Mouse (Mus musculus): ENCODE results near the gene Cacnb1.

The Cacnb1 gene

DNA sequence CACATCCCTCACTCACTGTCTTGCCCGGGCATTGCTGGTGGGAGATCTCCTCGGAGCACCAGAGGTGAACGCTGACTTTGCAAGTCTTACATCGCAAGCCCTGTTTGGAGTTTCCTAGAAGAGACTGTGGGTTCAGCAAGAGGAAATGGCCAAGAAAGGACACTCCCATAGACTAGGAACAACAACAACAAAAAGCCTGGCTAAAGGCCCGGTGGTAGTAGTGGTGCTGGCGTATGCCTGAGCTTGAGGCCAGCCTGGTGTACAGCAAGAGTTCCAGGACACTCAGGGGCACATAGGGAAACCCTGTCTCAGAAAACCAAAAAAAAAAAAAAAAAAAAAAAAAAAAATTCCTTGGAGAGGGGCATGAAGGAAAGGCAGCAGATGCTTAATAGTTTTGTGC, 19.9 kb upstream of the Cacnb1 start:
- peak in 1 of 2 experiments; percentile 52 for DNase-seq (ENCODE audit: inconsistent age in 2 of 2, low spot score in 1 of 2)

- peak in 1 of 2 experiments; percentile 37 for DNase-seq (ENCODE audit: inconsistent age in 2 of 2, low spot score in 1 of 2)
Measured at GRCm38 (mm10) chr11:98040975-98041374, 18.1 kb upstream of the Cacnb1 start.

GRCm38 (mm10) chr11:98037871-98038270, 15.0 kb upstream of the Cacnb1 start:
- DNase-seq (ENCODE audit: inconsistent age in 2 of 2, low spot score in 1 of 2): no peak

- peak; percentile 77 to 87 for DNase-seq (ENCODE audit: inconsistent age in 2 of 2, low spot score in 1 of 2)
Measured at GRCm38 (mm10) chr11:98035977-98036377, 13.1 kb upstream of the Cacnb1 start.

DNA sequence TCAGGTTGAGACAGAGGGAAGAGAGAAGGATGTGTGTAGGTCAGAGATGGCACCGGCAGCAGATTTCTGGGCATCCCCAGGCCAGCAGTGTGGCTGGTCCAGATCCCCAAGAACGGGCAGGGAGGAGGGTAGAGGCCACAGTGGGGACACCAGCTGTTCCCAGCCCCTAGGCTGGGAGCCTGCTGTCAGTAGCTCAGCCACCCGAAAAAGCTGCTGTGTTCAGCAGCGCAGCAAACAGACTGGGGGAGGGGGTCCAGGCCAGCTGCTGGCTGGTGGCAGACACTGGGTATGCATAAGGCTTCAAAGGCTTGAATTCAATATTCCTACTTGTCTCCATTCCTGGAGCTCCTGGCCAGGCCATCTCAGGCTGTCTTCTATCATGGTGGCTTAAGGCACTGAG, 12.0 kb upstream of the Cacnb1 start:
- DNase-seq (ENCODE audit: inconsistent age in 2 of 2, low spot score in 1 of 2): no peak

GRCm38 (mm10) chr11:98034061-98034460, 11.2 kb upstream of the Cacnb1 start:
- DNase-seq (ENCODE audit: inconsistent age in 2 of 2, low spot score in 1 of 2): no peak

DNA sequence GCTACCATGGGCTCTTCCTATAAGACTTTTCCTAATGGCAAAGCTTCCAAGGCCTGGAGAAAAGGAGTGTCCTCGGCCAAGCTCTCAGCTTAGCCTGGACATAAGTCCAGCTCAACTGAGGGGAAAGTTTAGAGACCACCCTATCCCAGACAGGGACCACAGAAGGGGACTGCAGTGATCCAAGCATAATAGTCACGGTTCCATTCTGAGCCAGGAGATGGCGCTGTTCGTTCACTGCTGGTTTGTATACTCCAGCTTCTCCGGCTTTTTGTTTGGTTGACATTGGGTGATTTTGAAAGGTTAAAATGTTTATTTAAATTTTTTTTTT, 8.6 kb upstream of the Cacnb1 start:
- DNase-seq (ENCODE audit: inconsistent age in 2 of 2, low spot score in 1 of 2): peak; percentile 74 to 93

DNA sequence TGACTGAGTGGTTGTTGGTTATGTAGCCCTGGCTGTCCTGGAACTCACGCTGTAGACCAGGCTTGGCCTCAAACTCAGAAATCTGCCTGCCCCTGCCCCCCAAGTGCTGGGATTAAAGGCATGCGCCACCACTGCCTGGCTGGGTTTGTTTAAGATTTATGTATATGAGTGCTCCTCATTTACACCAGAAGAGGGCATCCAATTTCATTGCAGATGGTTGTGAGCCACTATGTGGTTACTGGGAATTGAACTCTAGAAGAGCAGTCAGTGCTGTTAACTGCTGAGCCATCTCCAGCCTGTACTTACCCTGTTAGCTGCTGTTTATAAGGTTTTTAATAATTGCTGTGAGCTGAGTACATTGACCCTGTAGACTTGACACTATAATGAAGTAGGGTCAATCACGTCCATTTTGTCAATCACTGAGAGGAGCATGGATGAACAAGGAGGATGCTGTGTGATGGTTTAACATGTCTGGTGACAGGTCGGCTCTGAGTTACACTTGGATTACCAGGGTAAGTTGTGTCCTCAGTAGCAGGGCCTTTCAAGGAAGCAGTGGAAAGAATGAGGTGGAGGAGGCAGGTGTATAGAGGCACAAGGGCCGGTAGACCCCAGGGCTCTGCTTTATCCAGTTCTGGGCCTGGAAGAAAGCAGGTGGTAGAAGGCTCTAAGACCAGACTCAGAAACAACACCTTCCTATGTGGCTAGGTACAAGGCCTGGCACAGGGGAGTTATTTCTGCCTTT, 8.0 kb upstream of the Cacnb1 start:
- DNase-seq (ENCODE audit: inconsistent age in 2 of 2, low spot score in 1 of 2): no peak

DNA sequence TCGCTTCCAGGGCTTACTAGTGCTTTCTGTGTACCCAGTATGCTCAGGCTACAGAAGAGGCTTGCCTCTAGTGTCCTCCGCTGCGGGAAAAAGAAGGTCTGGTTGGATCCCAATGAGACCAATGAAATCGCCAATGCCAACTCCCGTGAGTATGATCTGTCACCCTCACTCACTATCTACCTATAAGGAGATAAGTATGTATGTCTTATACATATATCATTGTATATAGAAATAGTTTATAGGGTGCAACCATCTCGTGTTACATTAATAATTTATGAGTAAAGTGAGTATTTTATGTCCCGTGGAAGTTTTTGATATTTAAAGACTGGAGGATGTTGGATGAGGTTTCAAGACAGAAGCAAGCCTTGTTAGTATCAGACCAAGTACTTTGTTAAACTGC, 5.0 kb upstream of the Cacnb1 start:
- DNase-seq (ENCODE audit: inconsistent age in 2 of 2, low spot score in 1 of 2): no peak

DNA sequence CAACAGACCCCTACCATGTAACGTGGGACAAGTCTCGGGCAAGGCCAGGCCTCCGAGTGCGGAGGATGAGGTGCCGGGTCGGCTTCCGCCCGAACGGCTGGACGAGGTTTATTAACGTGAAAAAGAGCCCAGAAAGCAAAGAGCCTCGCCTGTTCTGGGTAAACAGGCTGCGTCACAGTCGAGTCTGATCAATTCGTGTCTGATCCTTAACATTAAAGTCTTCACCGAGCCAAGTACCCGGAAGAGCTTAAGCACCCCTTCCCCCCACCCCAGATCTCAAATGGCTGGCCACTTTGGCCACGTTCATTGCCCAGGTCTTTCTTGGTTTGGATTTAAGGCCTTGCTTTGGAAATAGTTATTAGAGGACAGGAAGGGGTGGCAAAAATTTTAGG, 4.5 kb upstream of the Cacnb1 start:
- no peak for DNase-seq (ENCODE audit: inconsistent age in 2 of 2, low spot score in 1 of 2)

DNA sequence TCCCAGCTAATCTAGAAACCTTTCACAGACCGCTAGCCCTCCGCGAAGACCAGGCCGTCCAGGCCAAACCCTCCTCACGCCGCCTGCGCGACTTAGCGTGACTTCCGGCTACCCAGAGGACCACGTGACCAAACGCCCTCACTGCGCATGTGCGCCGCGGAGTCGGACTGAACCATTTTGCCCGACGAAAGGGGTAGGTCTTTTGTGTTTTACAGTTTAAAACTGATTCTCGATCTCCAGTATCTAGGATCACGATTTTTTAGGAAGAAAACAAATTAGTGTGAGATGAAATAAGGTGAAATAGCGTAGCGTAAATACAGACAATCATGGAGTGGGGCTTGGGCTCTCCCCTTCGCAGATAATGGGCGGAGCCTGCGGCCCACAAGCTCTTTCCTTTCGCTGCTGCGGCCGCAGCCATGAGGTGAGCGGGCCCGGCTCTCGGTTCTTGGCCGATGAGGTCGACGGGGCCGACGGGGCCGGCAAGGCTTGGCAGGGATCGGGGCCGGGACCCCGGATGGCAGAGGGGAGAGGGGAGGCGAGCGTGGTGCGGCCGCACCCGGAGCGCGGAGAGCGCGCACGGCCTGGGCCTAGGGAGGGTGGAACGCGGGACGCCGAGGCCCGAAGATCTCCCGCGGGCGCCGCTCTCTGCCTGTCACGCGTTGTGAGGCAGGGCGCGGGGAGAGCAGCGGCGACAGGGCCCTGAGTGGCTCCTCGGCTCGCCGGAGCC, 3.9 kb upstream of the Cacnb1 start, which contains the start of gene Rpl19:
TSS of gene Rpl19 (plus strand) at position 141 of the 727 bp plus-strand sequence.
- peak; percentile 94 to 98 for DNase-seq (ENCODE audit: inconsistent age in 2 of 2, low spot score in 1 of 2)

DNA sequence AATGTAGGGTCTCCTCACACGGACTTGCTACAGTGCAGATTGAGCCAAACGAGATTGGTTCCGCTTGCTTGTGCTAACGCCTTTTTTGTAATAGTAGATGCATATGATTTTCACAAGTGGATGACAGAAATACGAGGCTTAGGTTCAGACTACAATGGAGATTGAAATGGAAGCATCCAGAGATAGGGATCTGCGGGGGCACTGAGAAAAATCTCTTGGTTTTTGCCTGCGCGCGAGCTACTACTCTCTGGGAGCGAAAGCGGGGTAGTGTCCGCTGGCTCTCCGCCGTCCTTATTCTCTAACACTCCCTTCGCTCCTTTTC, 3.4 kb upstream of the Cacnb1 start:
- DNase-seq (ENCODE audit: inconsistent age in 2 of 2, low spot score in 1 of 2): no peak

DNA sequence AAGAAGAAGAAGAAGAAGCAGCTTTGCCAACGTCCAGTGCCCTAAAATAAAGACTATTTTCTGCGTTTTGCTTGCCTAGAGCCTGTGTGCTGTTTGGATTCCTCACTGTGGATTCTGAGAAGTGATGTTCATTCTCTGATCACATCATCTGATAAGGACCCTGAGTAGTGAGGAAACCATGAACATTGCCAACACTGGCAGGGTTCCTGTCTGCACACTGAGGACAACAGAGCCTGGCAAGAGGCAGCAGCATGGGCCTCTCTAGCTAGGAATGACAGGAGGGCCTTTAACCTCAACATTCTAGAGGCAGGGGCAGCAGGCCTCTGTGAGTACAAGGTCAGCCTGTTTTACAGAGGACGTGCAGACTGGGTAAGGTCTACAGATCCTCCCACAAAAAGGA, 1.7 kb upstream of the Cacnb1 start:
- DNase-seq (ENCODE audit: inconsistent age in 2 of 2, low spot score in 1 of 2): no peak

- no peak for DNase-seq (ENCODE audit: inconsistent age in 2 of 2, low spot score in 1 of 2)
Measured at GRCm38 (mm10) chr11:98022253-98022554, 630 bp downstream of the Cacnb1 start.

DNA sequence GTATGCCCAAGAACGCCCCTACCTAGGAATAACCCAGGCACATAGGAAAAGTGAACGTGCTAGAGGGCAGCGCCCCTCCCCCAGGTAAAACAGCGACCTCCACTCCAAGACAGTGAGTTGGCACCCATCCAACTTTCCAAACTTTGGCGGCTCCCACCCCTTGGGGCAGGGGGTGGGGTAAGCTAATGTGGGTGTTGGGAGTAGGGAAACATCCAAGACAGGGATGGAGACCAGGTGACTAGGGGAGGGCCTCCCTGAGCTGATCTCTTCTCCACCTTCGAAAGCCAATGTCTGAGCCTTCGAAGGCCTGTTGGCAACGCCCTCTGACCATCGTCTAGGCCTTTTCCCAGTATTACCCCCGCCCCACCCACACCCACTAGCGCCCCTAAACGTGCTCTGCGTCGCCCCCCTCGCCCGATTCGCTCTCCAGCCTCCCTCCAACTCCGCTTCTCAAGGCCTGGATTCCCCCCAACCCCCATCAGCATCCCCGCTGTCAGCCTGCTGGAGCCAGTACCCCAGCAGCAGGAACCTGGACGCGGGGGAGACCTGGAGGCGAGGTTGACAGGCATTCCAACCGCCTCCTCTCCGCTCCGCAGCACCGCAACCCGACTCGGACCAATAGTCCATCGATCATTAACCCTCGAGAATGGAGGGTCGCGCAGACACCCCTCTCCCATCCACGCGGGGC, 1.1 kb downstream of the Cacnb1 start:
- peak; percentile 55 to 75 for DNase-seq (ENCODE audit: inconsistent age in 2 of 2, low spot score in 1 of 2)

GRCm38 (mm10) chr11:98021118-98021517, 1.7 kb downstream of the Cacnb1 start:
- no peak for DNase-seq (ENCODE audit: inconsistent age in 2 of 2, low spot score in 1 of 2)

GRCm38 (mm10) chr11:98020710-98021109, 2.1 kb downstream of the Cacnb1 start:
- DNase-seq (ENCODE audit: inconsistent age in 2 of 2, low spot score in 1 of 2): peak; percentile 49 to 64

DNA sequence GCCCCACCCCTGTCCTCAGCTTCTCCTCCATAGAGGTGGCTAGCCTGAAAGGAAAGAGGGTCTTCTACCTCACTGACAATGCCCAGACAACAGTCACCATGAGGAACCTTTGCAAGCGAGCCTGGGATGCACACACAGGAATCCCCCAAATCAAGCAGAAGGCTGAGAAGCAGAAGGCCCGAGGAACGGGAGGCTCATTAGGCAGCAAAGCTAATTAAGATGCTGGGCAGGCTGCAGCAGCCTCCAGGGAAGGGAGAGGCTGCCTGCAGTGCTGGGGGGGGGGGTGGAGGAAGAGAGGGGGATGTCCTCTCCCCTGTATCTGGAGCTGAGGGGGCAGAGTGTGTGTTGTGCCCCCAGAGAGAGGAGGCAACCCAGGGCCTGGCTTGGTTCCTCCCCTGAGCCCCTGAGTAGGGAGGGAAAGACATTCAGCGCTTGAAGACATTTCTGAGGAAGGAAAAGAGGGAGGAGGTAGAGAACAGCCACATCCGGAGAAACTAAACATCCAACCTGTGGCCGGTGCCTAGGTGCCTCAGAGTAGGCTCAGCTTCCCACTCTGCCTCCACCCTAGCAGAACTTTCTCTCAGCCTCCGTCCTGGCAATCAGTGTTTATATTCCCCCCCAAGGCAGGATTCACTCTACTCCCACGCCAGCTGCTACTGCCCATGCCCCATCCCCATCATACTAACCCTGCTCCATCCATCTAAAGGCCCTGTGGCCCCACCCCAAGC, 2.8 kb downstream of the Cacnb1 start:
- no peak for DNase-seq (ENCODE audit: inconsistent age in 2 of 2, low spot score in 1 of 2)

- peak in 1 of 2 experiments; percentile 46 for DNase-seq (ENCODE audit: inconsistent age in 2 of 2, low spot score in 1 of 2)
Measured at GRCm38 (mm10) chr11:98018858-98019641, 3.8 kb downstream of the Cacnb1 start.

GRCm38 (mm10) chr11:98018222-98018621, 4.6 kb downstream of the Cacnb1 start:
- DNase-seq (ENCODE audit: inconsistent age in 2 of 2, low spot score in 1 of 2): no peak

- no peak for DNase-seq (ENCODE audit: inconsistent age in 2 of 2, low spot score in 1 of 2)
Measured at GRCm38 (mm10) chr11:98016824-98017223, 6.0 kb downstream of the Cacnb1 start.

Data from adrenal gland, adult (tissue).